Mouse (Mus musculus) spleen, adult 2 months (tissue): ENCODE results near the gene Ptpro. TPM values are rescaled to one million over a fixed set of nuclear protein-coding genes. Genes with fewer than 3 reads are reported as not detected.
"Not testable (repeated sequence)": the region's sequence is repeated elsewhere in the genome, so short reads cannot be mapped to it uniquely, and the experiment has no call there.

Experiments
- DNase-seq, 2 experiments: peaks; one replicate each; pipeline versions ENCODE4 v3.0.0 to v3.0.0-alpha.2; 2012 to 2021; ENCODE audit warnings: low spot score in 2 of 2, low read depth in 1 of 2
- H3K27ac ChIP-seq: fragments of 200-500 bp; 2 replicates; pipeline ENCODE4 v1.5.1; 2012; ENCODE audit warnings: low read length, inconsistent platforms; ENCODE audit not compliant: insufficient read depth
- H3K27me3 ChIP-seq: fragments of 200-500 bp; 2 replicates; pipeline ENCODE4 v1.6.1; 2012; ENCODE audit warnings: mild to moderate bottlenecking, moderate library complexity, low read length, inconsistent platforms; ENCODE audit not compliant: control insufficient read depth, insufficient read depth
- H3K36me3 ChIP-seq: fragments of 200-500 bp; 2 replicates; pipeline ENCODE4 v1.6.1; 2012; ENCODE audit warnings: mild to moderate bottlenecking, low read length, inconsistent platforms; ENCODE audit not compliant: control insufficient read depth, insufficient read depth
- H3K4me1 ChIP-seq: fragments of 200-500 bp; 2 replicates; pipeline ENCODE4 v1.6.1; 2011; ENCODE audit warnings: inconsistent platforms; ENCODE audit not compliant: control insufficient read depth, insufficient read depth, insufficient read length
- H3K4me3 ChIP-seq: fragments of 200-500 bp; 2 replicates; pipeline ENCODE4 v1.5.1; 2011; ENCODE audit warnings: mild to moderate bottlenecking, inconsistent platforms; ENCODE audit not compliant: insufficient read depth, insufficient read length; ENCODE audit errors: extremely low read depth
- CTCF ChIP-seq: fragments of 200-500 bp; IDR thresholded peaks from 2 replicates; pipeline ENCODE4 v1.5.1; 2011; ENCODE audit warnings: mild to moderate bottlenecking, inconsistent platforms; ENCODE audit not compliant: insufficient read depth, insufficient read length, insufficient replicate concordance; ENCODE audit errors: extremely low read depth
- POLR2A ChIP-seq: fragments of 200-500 bp; IDR thresholded peaks from 2 replicates; pipeline ENCODE4 v1.6.1; 2011; ENCODE audit warnings: low read depth, low read length, inconsistent platforms
- WGBS: fragments of 180-500 bp; shearing (Covaris S2); methylation state at CpG from one replicate; pipeline ENCODE4 v1.1.7; 2018; 5-methylcytosine and 5-hydroxymethylcytosine counted together
- polyA plus RNA-seq: library from polyadenylated mRNA; depleted of rRNA; stranded (reverse); fragments of >200 nt; gene quantifications from 2 replicates; pipeline ENCODE4 v1.2.3, GENCODE M21; 2012

Ptpro gene
- polyA plus RNA-seq, 1 experiment = 3.1 TPM

- Histone ChIP-seq H3K36me3 (no peaks in the 10 kb centered on the region), H3K4me1 (peaks cover 3% of the 10 kb centered on the region; the same call in 1 of the 2 replicates), H3K4me3 (no peak overlapping the region), H3K27ac (no peak overlapping the region), H3K27me3 (no peaks in the 10 kb centered on the region)
- TF ChIP-seq POLR2A (no peak), CTCF (no peak)
- DNase-seq = no peak
- WGBS = 94% methylated on average over 3 of the region's 3 CpGs
Measured at GRCm38 (mm10) chr6:137467696-137468095, 215.6 kb downstream of the Ptpro start.

- no peak for TF ChIP-seq CTCF
- no peak for TF ChIP-seq POLR2A
- H3K36me3 ChIP-seq = no peaks in the 10 kb centered on the region
- H3K4me3 ChIP-seq = no peak overlapping the region
- no peak for DNase-seq
- WGBS = 95% methylated on average over 4 of the region's 4 CpGs
- no peak overlapping the region for H3K27ac ChIP-seq
- H3K27me3 ChIP-seq = no peaks in the 10 kb centered on the region
- peaks cover 5% of the 10 kb centered on the region; the same call in 1 of the 2 replicates for H3K4me1 ChIP-seq
Measured at GRCm38 (mm10) chr6:137469541-137469940, 217.4 kb downstream of the Ptpro start.

DNA sequence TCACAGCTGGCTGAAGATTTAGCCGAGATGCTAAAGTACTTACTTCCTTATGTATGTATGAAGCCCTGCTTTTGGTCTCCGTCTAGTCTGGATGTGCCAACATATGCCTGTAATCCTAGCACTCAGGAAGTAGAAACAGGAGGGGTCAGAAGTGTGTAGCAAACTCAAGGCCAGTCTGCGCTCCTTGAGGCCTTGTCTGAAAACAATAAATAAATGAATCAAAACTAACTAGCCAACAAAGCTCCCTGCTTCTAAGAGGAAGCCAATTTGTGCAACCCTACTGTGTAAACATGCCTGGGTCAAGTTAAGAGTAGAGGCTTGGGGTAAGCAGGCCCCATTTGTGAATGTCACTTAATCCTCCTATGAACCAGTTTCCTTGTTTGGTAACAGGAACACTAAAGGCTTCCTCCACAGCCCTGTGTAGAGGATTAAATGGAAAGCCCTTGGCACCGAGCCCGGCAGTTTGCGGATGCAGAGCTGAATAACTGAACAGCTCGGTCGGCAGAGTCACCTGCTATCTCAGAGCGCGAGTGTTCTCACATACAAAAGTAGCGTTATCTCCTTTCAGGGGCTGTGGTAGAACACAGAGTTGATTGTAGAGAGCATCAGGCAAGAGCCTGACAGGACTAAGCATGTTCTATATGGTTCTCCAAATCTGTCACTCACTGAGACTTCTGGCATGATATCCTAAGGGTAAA is 218.9 kb downstream of the Ptpro start:
- DNase-seq = peak in 1 of 2 experiments; percentile 45

DNA sequence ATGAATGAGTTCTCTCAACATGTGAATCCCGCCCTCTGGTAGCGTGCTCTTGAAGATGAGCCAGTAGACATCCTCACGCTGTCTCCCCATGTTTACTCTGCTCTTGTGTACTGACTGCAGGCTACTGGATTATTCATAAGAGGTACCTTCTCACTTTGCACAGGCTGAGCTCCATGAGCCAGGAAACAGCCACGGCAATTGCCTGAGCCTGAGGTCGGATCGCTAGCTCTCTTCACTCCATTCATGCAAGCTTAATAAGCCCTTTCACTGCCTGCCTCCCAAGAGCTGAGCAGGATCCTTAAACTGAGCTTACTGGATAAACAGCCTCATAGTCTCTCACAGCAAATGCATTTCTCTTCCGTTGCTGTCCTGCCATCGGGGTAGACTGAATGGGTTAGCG is 220.0 kb downstream of the Ptpro start:
- H3K27me3 ChIP-seq = no peaks in the 10 kb centered on the region
- no peak overlapping the region for H3K27ac ChIP-seq
- no peak overlapping the region for H3K4me3 ChIP-seq
- 95% methylated on average over 9 of the region's 9 CpGs for WGBS
- H3K36me3 ChIP-seq = no peaks in the 10 kb centered on the region
- peaks cover 5% of the 10 kb centered on the region; the same call in 1 of the 2 replicates for H3K4me1 ChIP-seq
- no peak for TF ChIP-seq POLR2A
- TF ChIP-seq CTCF = no peak
- no peak for DNase-seq

More for the DNA sequence above, 218.9 kb downstream of the Ptpro start:
- Histone ChIP-seq H3K4me3 (no peak overlapping the region), H3K27ac (peak overlapping the region; percentile 49; the same call in 1 of the 2 replicates), H3K4me1 (peaks cover 5% of the 10 kb centered on the region; the same call in 1 of the 2 replicates), H3K36me3 (no peaks in the 10 kb centered on the region), H3K27me3 (no peaks in the 10 kb centered on the region)
- 35% methylated on average over 11 of the region's 11 CpGs for WGBS
- TF ChIP-seq CTCF (no peak), POLR2A (no peak)

DNA sequence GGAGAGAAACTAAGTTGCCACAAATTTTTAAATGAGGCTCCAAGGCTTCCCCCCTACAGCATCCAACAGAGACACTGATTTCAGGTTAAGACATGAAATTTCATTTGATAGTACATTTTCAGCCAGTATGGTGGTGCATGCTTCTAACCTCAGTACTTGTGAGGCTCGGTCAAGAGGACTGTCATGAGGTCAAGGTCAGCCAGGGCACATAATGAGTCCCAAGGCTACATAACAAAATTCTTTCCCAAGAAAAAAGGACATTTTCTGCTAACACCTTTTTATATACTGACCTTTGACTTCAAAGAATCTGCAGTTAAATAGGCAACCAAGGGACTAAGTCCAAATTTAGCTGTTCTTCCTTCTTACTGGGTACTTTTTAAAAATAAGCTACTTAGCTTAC is 221.3 kb downstream of the Ptpro start:
- H3K36me3 ChIP-seq = peaks cover 2% of the 10 kb centered on the region; the same call in 1 of the 2 replicates
- DNase-seq = no peak
- TF ChIP-seq CTCF (no peak), POLR2A (no peak)
- WGBS = 81% methylated on average over 1 of the region's 1 CpGs
- peaks cover 5% of the 10 kb centered on the region; the same call in 1 of the 2 replicates for H3K4me1 ChIP-seq
- no peak overlapping the region; the same call in 1 of the 2 replicates for H3K27ac ChIP-seq
- H3K27me3 ChIP-seq = no peaks in the 10 kb centered on the region
- no peak overlapping the region for H3K4me3 ChIP-seq

DNA sequence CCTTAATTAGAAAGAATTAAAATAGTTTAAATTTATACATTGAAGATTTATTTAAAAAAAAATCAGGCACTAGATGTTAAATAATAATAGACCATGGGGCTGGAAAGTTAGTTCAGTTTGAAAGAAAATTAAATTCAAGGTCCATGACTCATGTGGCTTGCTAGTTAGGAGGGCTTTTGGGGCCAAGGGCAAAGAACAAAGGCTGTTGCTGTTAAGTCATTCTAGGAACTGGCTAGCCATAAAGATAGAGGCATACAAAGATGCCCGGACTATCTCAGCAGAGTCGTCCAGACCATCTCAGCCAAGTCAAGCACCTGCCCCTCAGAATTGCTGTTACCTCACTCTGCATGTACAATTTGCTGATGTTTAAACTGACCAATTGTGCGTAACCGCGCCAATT is 223.6 kb downstream of the Ptpro start:
- not testable (repeated sequence) for H3K4me3 ChIP-seq, DNase-seq, H3K27ac ChIP-seq, H3K4me1 ChIP-seq, H3K27me3 ChIP-seq, H3K36me3 ChIP-seq
- WGBS = 95% methylated on average over 5 of the region's 5 CpGs

GRCm38 (mm10) chr6:137482891-137483290 is 230.8 kb downstream of the Ptpro start:
- TF ChIP-seq CTCF (no peak), POLR2A (no peak)
- Histone ChIP-seq H3K4me1 (no peaks in the 10 kb centered on the region), H3K36me3 (peaks cover 10% of the 10 kb centered on the region), H3K27ac (no peak overlapping the region), H3K4me3 (no peak overlapping the region), H3K27me3 (no peaks in the 10 kb centered on the region)
- 92% methylated on average over 7 of the region's 7 CpGs for WGBS
- no peak for DNase-seq
